Mouse (Mus musculus): ENCODE results near the gene Pkn3. TPM values are rescaled to one million over a fixed set of nuclear protein-coding genes. Genes with fewer than 3 reads are reported as not detected.
"Not testable (repeated sequence)": the region's sequence is repeated elsewhere in the genome, so short reads cannot be mapped to it uniquely, and the experiment has no call there.

The Pkn3 gene
- polyA plus RNA-seq, 1 experiment, result 1.3 TPM

DNA sequence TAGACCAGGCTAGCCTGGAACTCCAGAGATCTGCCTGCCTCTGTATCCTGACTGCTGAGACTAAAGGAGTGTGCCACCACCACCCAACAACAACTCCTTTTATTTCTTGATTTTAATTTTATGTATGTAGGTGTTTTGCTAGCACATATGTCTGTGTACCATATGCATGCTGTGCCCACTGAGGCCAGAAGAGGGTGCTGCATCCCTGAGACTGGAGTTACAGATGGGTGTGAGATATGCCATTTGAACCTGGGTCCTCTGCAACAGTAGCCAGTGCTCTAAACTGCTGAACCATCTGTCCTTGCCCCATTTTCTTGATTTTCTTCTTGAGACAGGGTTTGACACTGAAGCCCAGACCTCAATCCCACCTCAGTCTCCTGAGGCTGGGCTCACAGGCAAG lies 28.9 kb downstream of the Pkn3 start:
- H3K4me3 ChIP-seq (ENCODE audit: insufficient read depth, low read depth, low read length), result no peak overlapping the region
- H3K27ac ChIP-seq (replicated peaks; ENCODE audit: low read depth, low read length), result no peak overlapping the region
- no peaks in the 10 kb centered on the region for H3K4me1 ChIP-seq (ENCODE audit: control insufficient read depth, insufficient read depth, insufficient read length, low read length)

DNA sequence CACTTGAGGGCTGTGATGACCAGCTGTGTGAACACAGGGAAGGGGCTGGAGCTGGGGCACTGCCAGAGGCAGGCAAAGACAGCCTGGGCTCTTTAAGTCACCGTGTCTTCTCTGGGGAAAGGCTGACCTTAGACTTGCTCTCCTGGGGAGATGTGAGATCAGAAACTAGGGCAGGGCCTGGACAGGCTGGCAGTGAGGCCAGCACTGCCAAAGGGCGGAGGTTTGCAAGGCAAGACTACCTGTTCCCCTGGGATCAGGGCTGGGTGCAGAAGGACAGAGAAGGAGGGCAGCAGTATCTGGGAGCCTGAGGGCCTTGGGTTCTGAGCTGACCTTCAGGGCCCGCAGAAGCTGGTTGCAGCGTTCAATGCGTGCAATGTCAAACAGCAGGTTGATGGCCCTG lies 30.2 kb downstream of the Pkn3 start:
- Histone ChIP-seq H3K4me1 (ENCODE audit: control insufficient read depth, insufficient read depth, insufficient read length, low read length) (no peaks in the 10 kb centered on the region), H3K27ac (replicated peaks; ENCODE audit: low read depth, low read length) (peak overlapping the region; percentile 43), H3K4me3 (ENCODE audit: insufficient read depth, low read depth, low read length) (no peak overlapping the region)

DNA sequence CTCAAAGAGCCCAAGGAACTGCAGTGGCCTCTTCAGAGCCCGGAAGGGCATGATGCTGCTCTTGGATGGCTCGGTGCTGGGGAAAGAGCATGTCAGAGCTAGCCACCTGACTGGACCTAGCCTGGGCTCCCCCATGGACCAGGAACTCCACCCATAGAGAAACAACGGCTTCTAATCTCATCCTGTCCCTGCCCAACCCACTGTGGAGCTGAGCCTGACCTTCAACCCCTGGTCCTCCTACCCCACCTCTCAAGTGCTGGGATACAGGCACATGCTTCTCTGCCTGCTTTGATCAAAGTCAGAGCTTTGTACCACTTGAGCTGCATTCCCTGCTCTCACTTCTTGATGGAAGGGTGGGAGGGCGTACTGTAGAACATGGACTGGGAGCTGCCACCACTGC lies 30.8 kb downstream of the Pkn3 start:
- Histone ChIP-seq H3K4me3 (ENCODE audit: insufficient read depth, low read depth, low read length) (no peak overlapping the region), H3K27ac (replicated peaks; ENCODE audit: low read depth, low read length) (no peak overlapping the region), H3K4me1 (ENCODE audit: control insufficient read depth, insufficient read depth, insufficient read length, low read length) (no peaks in the 10 kb centered on the region)

DNA sequence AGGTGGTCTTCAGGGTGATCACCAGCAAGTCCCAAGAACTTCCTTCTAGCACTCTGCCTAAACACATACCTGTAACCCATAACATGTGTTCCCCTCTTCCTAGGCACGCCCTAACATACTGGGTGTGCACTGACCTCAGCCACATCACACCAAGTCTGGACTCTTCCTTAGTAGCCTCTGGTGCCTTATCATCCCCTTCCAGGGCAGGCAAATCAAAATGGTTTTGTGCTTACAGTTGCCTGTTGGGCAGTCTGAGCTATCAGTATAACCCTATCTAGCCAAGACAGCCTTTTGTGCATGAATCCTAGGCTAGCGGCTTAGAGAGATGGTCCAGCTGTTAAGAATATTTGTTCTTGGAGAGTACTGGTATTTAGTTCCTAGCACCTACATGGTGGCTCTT lies 34.0 kb downstream of the Pkn3 start:
- H3K4me1 ChIP-seq (ENCODE audit: control insufficient read depth, insufficient read depth, insufficient read length, low read length), result no peaks in the 10 kb centered on the region

DNA sequence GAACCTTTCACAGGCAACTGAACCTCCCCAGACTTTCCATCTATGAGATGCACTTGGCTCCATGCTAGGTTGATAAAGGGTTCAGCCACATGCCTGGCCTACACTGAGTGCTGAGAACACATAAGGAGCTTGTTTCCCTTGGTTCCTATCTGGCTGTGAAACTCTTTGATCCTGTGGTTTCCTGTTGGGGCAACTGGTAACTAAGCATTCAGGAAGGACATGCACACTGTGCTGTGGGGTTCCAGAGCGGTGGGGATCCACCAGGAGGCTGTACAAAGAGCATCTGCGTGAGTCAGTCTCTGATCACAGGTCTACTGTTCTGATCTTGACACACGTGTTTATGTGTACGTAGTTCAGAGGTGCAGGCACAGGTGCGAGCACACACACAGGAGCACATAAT lies 35.1 kb downstream of the Pkn3 start:
- Histone ChIP-seq H3K27ac (replicated peaks; ENCODE audit: low read depth, low read length) (no peak overlapping the region), H3K4me3 (ENCODE audit: insufficient read depth, low read depth, low read length) (no peak overlapping the region), H3K4me1 (ENCODE audit: control insufficient read depth, insufficient read depth, insufficient read length, low read length) (no peaks in the 10 kb centered on the region)

More for the DNA sequence above, 34.0 kb downstream of the Pkn3 start:
- Histone ChIP-seq H3K4me3 (ENCODE audit: insufficient read depth, low read depth, low read length) (no peak overlapping the region), H3K27ac (replicated peaks; ENCODE audit: low read depth, low read length) (no peak overlapping the region)

DNA sequence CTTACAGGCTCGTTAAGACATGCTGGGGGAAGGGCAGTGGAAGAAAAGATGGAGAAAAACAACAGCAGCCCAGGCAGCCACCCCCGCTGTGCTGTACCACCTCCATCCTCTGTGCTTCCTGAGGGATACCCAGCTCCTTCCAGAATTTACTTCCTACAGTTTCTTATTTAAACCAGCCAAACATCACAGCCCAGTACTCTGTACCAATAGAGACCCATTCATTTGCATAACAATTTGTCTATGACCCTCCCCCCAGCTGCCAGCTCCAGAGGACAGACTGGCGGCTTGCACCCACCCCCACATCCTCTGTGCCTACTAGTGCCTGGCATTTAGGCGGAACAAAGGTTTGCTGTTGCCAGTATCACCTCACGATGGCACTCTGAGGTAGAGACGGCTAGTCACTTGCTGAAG lies 42.2 kb downstream of the Pkn3 start:
- no peak overlapping the region for H3K4me3 ChIP-seq (ENCODE audit: insufficient read depth, low read depth, low read length)
- no peak overlapping the region for H3K27ac ChIP-seq (replicated peaks; ENCODE audit: low read depth, low read length)
- H3K4me1 ChIP-seq (ENCODE audit: control insufficient read depth, insufficient read depth, insufficient read length, low read length), result no peaks in the 10 kb centered on the region

DNA sequence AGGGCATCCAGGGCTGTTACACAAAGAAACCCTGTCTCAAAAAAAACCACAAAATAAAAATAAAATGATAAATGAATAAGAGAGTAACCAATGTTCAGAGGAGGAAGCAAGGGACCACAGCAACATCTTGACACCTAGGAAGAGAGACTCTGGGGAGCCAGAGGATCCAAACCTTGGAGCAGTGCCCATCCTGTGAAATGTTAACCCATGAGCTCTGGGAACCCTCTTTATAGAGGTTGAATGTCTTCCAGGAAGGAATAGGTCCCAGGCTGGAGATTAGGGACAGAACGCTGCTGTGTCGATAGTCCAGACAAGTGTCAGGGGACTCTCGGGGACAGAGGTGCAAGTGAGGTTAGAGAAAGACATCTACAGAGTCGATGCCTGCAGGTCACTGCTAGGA lies 42.8 kb downstream of the Pkn3 start:
- Histone ChIP-seq H3K27ac (replicated peaks; ENCODE audit: low read depth, low read length) (no peak overlapping the region), H3K4me3 (ENCODE audit: insufficient read depth, low read depth, low read length) (no peak overlapping the region), H3K4me1 (ENCODE audit: control insufficient read depth, insufficient read depth, insufficient read length, low read length) (no peaks in the 10 kb centered on the region)

- H3K4me3 ChIP-seq (ENCODE audit: insufficient read depth, low read depth, low read length), result 0 out of 2 replicates have a peak overlapping the region, but pooled peaks have one; percentile 3
- no peak overlapping the region for H3K27ac ChIP-seq (replicated peaks; ENCODE audit: low read depth, low read length)
- no peaks in the 10 kb centered on the region for H3K4me1 ChIP-seq (ENCODE audit: control insufficient read depth, insufficient read depth, insufficient read length, low read length)
These were observed 45.3 kb downstream of the Pkn3 start for GRCm38 (mm10) chr2:30122766-30123165.

- Histone ChIP-seq H3K4me1 (ENCODE audit: control insufficient read depth, insufficient read depth, insufficient read length, low read length) (no peaks in the 10 kb centered on the region), H3K4me3 (ENCODE audit: insufficient read depth, low read depth, low read length) (peak overlapping the region; percentile 89), H3K27ac (replicated peaks; ENCODE audit: low read depth, low read length) (peak overlapping the region; percentile 64)
These were observed 46.4 kb downstream of the Pkn3 start for GRCm38 (mm10) chr2:30123729-30124471.

DNA sequence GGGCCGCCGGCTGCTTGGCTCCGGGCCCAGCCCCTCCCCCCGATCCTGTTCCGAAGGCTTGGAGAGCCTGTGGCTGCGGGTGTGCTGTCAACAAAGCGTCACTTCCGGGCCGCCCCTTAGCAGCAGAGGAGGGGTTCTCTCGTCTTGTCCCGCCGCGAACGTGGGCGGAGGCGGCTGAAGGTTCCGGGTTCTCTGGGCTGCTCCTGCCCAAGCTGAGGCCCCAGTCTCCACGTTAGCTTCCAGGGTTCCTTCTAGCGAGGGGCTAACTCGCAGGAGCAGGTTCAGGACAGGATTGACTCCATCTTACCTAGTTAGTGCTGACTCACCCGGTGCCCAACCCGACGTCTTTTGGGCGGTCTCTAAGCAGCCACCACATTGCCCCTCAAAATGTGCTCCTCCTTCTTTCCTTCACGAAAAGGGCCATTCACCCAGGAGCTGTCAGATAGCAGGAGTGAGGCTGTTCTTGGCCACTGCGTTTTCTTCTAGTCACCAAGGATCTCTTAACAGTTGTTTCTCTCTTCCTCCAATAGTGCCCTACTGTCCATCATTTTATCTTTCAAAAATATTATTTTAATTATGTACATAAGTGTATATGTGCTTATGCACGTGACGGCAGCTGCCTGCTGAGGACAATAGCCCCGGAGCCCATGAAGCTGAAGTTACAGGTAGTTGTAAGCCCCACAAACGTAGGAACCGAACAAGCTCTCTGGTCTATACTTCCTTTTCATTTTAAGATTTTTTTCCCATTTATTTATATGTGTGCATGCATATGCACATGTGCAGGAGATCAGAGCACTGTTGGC lies 47.2 kb downstream of the Pkn3 start, which contains the start of gene Zer1:
Gene Zer1, minus strand, starts transcription at position 114 of the 803 bp plus-strand sequence.
- Histone ChIP-seq H3K4me1 (ENCODE audit: control insufficient read depth, insufficient read depth, insufficient read length, low read length) (no peaks in the 10 kb centered on the region), H3K4me3 (ENCODE audit: insufficient read depth, low read depth, low read length) (peak within 1 kb of the TSS; percentile 89), H3K27ac (replicated peaks; ENCODE audit: low read depth, low read length) (peak within 1 kb of the TSS; percentile 91)

GRCm38 (mm10) chr2:30128789-30129188 lies 51.3 kb downstream of the Pkn3 start:
- no peak overlapping the region for H3K4me3 ChIP-seq (ENCODE audit: insufficient read depth, low read depth, low read length)
- no peak overlapping the region for H3K27ac ChIP-seq (replicated peaks; ENCODE audit: low read depth, low read length)
- peaks cover 4% of the 10 kb centered on the region; the same call in 1 of the 2 replicates for H3K4me1 ChIP-seq (ENCODE audit: control insufficient read depth, insufficient read depth, insufficient read length, low read length)

DNA sequence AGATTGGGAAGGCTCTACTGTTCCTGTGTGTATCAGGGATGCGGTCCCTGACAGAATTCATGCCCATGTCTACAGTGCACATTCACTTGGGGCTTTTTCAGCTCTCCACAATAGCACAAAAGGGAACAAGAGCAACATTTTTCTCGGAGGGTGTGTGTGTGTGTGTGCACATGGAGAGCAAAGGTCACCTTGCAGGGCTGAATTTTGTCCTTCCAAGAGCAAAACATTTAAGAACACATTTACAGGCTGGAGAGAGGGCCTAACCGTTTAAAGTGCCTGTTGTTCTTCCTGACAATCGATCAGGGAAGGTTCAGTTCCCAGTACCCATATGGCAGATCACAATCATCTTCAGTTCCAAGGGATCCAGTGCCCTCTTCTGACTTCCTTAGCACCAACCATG lies 52.7 kb downstream of the Pkn3 start:
- no peak overlapping the region for H3K4me3 ChIP-seq (ENCODE audit: insufficient read depth, low read depth, low read length)
- H3K4me1 ChIP-seq (ENCODE audit: control insufficient read depth, insufficient read depth, insufficient read length, low read length), result peaks cover 10% of the 10 kb centered on the region
- H3K27ac ChIP-seq (replicated peaks; ENCODE audit: low read depth, low read length), result no peak overlapping the region

GRCm38 (mm10) chr2:30131240-30131639 lies 53.8 kb downstream of the Pkn3 start:
- H3K27ac ChIP-seq (replicated peaks; ENCODE audit: low read depth, low read length); H3K4me3 ChIP-seq (ENCODE audit: insufficient read depth, low read depth, low read length): not testable (repeated sequence)
- peaks cover 12% of the 10 kb centered on the region for H3K4me1 ChIP-seq (ENCODE audit: control insufficient read depth, insufficient read depth, insufficient read length, low read length)

GRCm38 (mm10) chr2:30132801-30133612 lies 55.5 kb downstream of the Pkn3 start:
- H3K4me1 ChIP-seq (ENCODE audit: control insufficient read depth, insufficient read depth, insufficient read length, low read length), result peaks cover 12% of the 10 kb centered on the region
- peak overlapping the region; percentile 60 for H3K4me3 ChIP-seq (ENCODE audit: insufficient read depth, low read depth, low read length)
- H3K27ac ChIP-seq (replicated peaks; ENCODE audit: low read depth, low read length), result peak overlapping the region; percentile 89

Measured in brown adipose tissue, adult 24 weeks (tissue).